Mouse (Mus musculus): ENCODE measurements around the gene Fam120a.

Gene Fam120a

DNA sequence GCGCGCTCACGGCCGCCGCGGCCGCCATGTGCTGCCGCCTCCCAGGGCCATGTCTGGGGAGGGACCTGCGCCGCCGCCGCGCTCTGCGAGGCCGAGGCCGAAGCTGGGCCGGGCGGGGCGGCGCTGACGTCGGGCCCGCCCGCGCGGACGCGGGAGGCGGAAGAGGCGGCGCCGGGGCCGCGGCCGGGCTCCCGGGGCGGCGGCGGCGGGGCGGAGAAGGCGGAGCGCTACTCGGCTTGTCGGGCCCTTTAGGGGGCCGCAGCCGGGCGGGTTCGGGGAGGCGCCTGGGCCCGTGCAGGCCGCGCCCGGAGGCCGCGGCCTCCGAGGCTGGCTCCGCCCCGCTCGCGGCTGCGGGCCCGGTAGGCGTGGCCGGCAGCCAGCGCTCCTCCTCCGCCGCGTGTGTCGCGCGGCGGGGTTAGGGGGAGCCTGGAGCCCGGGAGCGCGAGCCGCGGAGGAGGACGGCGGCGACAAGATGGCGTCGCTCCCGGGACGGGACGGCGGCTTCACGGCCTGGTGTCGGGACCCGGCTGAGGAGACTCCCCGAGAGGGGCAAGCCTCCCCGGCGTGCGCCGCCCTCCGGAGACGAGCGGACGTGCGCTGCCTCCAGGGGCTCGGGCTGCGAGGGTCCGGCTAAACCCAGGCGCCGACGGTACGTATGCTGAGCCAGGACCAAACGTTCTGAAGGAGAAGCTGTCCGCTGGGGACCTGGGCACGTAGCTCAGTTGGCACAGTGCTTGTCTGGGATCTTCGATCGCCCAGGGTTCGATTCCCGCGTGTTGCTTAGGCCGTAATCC, at the start of gene Fam120a:
Fam120a (minus strand) TSS at position 62 of the 794 bp plus-strand sequence.
- peak; percentile 67 to 77 for DNase-seq (ENCODE audit: low spot score in 2 of 2)

DNA sequence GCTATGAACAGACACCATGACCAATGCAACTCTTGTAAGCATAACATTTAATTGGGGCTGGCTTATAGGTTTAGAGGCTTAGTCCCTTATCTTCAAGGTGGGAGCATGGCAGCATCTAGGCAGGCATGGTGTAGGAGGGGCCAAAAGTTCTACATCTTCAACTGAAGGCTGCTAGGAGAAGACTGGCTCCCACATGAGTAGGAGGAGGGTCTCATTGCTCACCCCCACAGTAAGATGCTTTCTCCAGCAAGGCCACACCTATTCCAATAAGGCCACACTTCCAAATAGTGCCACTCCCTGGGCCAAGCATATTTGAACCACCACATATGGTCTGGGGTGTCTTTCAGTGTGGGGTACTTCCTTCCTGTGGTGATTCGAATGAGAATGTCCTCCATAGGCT, 49.6 kb upstream of the Fam120a start:
- no peak for DNase-seq (ENCODE audit: low spot score in 2 of 2)

DNA sequence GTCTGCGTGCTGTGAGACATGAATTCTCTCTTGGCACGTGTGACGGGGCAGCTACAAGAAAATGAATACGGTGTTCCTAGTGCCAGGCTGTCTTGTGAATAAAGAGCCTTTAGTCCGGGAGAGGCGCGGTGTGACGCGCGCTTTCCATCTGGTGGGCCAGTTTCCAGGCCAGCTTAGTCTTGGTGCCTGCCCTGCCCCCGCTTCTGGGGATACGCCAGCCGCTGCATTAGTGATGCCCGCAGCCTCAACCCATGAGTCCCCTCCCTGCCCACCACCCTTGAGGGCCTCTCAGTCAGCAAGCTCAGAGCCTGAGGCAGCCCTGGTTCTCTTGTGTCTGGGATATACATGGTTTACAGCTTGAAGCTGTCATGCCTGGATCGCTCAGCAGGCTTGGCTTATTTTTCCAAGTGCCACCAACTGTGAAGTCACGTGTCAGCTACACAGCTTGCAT, 48.5 kb upstream of the Fam120a start:
- peak; percentile 80 to 93 for DNase-seq (ENCODE audit: low spot score in 2 of 2)

DNA sequence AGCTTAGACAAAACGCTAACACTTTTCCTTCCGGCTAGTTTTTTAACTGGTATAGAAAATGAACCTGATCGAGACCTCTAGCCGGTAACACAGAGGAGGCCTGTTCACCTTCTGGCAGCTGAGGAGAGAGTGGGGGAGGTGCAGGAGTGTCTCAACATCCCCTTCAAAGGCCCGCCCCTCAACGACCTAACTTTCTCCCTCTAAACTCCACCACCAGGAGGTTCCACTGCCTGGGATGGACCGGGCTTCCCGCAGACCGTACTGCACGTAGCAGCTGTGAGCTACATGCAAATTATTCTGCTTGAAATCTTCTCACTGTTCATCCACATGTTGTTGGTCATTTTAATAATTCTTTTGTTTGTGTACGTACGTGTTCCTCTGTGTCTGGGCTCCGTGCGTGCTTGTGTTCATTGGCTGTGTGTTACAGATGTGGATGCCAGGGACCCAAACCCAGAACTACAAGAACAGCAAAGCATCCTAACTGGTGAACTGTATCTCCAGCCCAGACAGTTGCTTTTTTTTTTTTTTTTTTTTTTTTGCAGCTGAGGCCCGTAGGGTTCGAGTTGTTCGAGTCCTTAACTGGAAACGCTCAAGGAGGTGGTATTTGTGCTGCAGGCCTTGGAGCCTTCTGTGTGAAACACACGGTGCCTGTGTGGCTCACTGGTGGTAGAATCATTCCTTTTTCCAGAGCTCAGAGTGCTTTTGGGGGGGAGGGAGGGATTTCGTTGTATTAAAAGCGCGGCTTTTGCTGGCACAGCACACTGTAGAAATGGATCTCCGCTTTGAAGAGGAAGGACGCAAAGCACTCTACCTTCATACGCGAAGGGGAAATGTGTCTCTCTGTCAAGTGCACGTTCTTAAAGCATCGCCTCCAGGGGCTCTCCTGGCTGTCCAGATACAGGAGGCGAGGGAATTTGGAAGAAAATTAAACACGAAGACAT, 47.8 kb upstream of the Fam120a start:
- no peak for DNase-seq (ENCODE audit: low spot score in 2 of 2)

DNA sequence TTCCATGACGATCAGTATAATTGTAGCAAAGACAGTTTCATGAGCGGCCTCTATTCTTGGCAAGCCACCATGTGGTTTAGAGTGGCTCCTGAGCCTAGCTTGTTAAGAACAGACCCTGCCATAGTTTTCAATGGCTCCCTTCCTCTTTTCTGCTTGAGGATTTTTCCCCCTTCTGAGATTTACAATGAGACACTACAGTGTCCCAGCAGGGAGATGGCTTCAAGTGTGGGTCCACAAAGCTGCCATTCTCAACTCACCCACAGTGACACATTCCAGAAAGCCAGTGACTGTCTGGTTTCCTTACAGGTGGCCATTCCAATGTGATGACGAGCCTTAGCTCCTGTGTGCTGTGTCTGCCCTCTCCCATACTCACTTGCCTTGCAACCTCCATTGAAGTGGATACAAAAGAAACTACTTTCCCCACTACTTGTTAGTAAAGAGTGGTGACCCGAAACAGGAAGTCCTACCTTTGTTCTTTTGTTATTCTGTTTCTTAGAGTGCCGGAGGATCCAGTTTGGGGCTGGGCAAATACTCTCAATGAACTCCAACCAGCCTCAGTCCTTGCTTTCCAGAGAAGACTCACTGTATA, 45.5 kb upstream of the Fam120a start:
- DNase-seq (ENCODE audit: low spot score in 2 of 2): no peak

DNA sequence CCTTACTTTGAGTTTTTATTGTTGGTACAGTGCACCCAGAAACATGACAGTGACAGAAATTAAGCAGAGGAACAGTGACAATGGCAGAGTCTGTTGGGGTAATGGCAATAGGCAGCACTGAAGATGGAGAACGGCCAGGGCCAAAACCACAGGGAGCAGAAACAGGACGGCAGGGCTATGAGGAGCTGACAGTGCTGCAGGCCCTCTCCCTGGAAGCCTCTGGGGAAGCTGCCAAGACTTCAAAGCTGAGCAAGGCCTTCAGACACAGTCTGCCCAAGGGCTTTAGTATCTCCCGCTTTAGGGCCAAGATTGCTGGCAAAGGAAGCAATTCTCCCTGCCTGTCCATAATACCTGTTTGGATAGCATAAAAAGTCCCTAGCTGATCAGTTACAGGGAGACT, 33.9 kb upstream of the Fam120a start:
- peak in 1 of 2 experiments; percentile 32 for DNase-seq (ENCODE audit: low spot score in 2 of 2)

DNA sequence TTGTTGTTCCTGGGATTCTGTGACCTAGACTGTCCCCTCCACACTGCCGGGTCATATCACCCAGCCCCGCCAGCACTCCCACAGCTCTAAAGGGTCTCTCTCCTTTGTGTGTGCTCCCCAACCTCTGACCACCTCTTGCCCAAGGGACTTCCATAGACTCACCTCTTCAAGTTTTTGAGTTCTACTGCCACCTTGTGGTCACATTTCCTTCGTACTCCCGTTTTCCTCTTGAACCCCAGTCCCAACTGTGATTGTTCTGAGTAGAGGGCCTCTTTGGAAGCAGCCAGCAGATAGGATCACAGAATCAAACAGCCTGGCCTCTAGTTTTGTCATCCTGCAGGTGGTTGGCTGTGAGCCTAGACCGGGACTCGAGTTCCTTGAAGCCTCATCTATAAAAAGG, 30.8 kb upstream of the Fam120a start:
- peak in 1 of 2 experiments; percentile 80 for DNase-seq (ENCODE audit: low spot score in 2 of 2)

DNA sequence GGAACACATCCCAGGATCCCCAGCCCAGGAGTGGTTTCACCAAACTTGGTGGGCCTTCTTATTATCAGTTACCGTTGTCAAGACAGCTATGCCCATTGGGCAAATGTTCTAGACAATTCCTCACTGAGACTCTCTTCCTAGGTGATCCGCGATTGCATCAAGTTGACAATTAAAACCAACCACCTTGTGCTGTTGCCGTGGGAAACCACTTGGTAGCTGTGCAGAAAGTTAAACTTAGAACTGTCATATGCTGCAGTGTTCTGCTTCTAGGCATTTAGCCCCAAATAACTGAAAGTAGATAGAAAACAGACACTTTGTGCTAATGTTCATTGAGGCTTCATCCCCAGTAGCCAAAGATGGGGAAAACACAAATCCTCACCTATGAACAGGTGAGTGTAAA, 28.9 kb upstream of the Fam120a start:
- peak in 1 of 2 experiments; percentile 22 for DNase-seq (ENCODE audit: low spot score in 2 of 2)

DNA sequence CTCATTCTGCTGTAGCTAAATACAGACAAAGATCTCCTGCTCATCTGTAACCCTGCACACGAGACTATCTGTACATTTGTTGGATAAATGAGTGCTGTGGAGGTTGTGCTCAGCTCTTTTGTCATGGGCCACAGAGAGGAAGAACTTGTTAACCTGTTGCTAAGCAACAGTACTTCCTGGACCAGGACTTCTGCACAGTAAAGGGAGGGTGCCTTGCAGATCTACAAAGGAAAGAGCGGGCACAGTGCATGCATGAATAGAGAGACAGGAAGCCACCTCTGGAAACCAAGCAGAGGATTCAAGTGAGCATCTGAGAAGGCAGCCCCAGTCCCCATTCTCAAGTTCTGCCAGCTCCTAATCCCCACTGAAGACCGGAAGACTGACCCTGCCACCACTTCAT, 27.1 kb upstream of the Fam120a start:
- no peak for DNase-seq (ENCODE audit: low spot score in 2 of 2)

DNA sequence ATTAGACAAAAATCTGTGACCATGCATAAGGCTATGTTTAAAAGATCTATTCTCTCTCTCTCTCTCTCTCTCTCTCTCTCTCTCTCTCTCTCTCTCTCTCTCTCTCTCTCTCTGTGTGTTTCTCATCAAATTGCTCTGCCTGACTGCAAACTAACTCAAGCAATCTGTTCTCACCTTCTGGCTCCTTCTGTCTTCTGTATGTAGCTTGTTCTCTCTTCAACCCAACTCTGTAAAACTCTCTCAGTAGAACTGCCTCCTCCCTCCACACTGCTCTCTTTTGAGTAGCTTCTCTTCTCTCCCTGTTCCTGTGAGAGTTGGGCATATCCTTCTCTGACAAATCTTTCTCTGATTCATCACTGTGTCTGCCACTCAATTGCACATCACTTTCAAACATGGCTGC, 25.1 kb upstream of the Fam120a start:
- no peak for DNase-seq (ENCODE audit: low spot score in 2 of 2)

DNA sequence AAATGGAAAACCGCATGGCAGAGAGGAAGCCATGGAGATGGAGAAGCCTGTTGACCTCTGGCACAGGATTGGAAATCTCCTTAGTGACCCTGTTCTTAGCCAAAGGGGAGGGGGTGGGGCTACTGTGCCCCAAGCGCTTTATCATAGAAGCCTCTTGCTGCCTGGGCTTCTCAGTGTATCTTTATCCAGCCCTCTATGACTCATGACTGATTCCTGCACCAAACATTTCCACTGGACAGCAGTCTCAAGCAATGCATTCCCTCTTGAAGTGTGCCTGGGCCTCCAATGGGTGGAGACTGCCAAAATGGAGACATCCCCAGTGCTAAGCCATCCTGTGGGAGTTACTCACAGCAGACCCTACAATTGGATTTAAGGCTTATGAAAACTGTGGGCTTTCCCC, 22.3 kb upstream of the Fam120a start:
- DNase-seq (ENCODE audit: low spot score in 2 of 2): no peak

DNA sequence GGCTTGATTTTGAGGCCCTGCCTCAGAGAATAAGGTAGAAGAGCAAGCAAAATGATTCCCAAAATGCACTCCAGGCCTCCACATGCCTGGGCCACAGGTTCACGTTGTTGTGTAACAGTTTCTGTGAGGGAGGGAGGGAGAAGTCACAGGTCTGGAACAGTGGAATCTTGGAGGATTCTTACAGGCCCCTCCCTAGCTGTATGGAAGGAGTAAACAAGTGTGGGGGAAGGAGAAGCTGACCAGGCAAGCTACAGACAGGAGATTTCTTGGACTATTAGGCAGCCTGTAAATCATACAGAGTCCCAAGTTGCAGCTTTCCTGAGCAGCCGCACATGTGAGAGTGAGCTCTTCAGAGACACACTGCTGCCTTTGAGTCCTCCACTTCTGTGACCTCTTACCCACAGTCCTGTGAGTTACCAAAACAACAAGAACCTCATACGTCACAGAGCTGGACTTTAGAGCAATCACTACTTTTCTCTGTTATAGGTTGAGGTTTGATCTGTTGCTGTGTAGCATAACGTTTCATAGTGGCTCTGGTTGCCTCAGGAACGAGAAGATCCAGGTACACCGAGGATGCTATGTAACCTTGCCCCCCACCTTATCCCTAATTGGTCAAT, 14.8 kb upstream of the Fam120a start:
- no peak for DNase-seq (ENCODE audit: low spot score in 2 of 2)

DNA sequence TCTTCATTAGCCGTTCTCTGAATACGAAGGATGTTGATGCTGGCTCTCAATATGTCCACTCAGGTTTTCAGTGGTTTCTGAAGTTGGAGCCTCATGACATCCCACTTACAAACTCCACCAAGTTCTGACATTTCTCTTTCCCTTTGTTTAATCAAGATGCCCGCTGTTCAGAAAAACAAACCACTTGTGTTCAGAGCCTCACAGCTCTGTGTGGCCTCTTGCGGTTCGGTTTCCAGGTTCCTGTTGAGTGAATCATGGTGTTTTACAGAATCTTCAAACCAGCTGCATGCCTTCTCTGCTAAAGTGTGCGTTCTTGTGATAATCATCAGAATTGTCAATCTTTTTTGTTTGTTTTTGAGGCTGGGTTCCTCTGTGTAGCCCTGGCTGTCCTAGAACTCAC, 11.3 kb upstream of the Fam120a start:
- no peak for DNase-seq (ENCODE audit: low spot score in 2 of 2)

DNA sequence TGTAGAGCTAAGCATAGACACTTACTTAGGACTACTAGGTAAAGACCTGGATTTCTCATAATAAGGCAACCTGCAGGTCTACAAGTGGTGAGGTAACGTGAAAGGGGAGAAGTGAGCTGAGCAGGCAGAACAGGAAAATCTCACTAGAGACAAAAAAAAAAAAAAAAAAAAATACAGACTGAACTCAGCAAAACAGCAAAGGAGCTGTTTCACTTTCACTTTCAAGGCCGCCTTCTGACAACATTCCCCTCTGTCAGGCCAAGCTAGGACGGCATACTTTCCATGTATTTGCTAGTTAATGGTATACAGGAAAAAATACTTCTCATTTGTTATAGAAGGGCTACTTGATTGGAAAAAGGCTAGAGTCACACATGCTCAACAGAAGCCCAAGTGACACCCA, 10.0 kb upstream of the Fam120a start:
- no peak for DNase-seq (ENCODE audit: low spot score in 2 of 2)

DNA sequence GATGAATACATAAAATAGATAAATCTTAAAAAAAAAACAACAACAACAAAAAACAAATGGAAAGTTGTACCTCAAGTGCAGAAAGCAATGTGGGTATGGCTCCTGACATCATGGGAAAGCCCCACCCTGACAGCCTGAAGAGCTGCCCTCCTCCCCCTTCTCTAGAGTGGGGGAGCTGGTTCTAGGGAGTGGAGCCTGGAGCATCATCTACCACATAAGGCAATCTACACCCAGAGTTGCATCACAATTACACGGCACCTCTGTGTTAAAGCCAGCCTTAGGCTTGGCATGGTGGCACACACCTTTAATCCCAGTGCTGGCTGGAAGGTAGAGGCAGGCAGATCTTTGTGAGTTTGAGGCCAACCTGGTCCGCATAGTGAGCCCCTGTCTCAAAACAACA, 6.9 kb upstream of the Fam120a start:
- no peak for DNase-seq (ENCODE audit: low spot score in 2 of 2)

DNA sequence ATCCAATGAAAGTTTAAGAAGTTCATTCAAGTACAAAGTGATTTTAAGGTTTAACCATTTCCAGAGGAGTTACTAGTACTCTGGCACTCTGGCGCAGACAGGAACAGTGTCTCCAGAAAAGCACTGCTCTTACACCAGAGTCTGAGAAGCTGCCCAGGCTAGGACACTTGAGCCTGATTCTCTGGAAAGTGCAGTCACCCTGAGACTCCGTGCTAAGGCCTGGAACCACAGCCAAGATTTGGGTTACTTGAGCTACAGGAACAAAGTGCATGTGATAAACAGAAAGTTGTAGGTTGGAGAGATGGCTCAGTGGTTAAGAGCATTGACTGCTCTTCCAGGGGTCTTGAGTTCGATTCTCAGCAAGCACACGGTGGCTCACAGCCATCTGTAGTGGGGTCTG, 6.4 kb upstream of the Fam120a start:
- no peak for DNase-seq (ENCODE audit: low spot score in 2 of 2)

DNA sequence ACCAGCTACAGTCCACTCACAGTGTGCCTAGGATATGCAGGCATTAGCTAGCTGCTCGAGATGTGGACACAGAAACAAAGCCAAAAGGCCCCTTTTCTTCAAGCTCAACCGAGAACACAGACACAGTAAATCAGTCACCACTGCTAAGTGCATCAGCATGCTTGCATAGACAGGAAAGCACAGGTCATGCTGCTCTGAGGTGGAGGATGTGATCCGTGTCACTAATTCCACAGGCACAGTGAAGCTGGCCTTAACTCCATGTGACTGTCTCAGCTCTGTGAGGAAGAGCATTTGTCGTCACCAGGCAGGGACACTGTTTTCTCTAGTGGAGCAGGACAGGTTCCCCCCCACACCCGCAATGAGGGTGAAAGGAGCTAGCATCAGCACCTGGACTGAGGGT, 5.4 kb upstream of the Fam120a start:
- no peak for DNase-seq (ENCODE audit: low spot score in 2 of 2)

DNA sequence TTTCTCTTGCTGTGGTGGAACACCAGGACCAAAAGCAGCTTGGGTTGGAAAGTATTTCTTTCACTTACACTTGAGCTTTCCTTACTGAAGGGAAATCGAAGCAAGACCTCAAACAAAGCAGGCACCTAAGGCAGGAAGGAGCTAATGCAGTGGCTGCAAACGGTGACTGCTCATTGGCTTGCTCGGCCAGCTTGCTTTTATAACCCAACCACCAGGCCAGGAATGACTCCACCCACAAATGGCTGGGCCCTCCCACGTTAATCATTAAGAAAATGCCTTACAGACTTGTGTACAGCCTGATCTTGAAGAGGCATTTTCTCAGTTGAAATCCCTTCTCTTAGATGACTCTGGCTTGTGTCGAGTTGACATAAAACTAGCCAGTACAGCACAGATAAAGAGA, 3.2 kb upstream of the Fam120a start:
- DNase-seq (ENCODE audit: low spot score in 2 of 2): no peak

DNA sequence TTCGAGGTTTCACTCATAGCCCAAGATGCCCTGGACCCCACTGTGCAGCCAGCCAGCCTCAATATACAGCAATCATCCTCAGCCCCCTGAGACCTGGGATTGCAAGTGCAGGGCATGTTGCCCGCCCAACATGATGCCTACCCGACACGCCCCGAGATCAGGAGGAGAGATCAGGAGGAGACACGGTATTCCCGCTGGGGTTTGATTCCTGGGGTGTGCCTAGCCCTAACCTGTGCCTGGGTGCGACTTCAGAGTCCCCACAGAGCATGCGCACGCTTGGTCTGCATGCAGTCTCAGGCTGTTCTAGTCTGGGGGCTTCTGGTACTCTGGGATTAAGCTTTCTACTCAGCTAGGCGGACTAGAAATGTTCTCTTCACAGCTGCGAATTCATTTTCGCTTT, 2.7 kb upstream of the Fam120a start:
- no peak for DNase-seq (ENCODE audit: low spot score in 2 of 2)

DNA sequence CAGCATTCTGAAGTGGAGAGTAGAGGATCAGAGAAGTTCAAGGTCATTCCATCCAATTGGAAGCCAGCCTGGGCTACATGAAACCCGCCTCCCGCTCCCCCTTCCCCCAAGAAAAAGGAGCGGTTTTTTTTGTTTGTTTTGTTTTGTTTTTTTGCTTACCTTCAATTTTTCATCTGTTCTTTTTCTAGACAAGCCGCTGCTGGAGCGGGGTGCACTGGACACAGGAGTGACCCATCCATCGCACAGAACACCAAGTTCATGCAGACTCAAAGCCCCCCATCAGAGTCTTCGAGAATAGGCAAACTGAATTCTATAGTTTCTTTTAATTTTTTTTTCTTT, 902 bp upstream of the Fam120a start:
- no peak for DNase-seq (ENCODE audit: low spot score in 2 of 2)

DNA sequence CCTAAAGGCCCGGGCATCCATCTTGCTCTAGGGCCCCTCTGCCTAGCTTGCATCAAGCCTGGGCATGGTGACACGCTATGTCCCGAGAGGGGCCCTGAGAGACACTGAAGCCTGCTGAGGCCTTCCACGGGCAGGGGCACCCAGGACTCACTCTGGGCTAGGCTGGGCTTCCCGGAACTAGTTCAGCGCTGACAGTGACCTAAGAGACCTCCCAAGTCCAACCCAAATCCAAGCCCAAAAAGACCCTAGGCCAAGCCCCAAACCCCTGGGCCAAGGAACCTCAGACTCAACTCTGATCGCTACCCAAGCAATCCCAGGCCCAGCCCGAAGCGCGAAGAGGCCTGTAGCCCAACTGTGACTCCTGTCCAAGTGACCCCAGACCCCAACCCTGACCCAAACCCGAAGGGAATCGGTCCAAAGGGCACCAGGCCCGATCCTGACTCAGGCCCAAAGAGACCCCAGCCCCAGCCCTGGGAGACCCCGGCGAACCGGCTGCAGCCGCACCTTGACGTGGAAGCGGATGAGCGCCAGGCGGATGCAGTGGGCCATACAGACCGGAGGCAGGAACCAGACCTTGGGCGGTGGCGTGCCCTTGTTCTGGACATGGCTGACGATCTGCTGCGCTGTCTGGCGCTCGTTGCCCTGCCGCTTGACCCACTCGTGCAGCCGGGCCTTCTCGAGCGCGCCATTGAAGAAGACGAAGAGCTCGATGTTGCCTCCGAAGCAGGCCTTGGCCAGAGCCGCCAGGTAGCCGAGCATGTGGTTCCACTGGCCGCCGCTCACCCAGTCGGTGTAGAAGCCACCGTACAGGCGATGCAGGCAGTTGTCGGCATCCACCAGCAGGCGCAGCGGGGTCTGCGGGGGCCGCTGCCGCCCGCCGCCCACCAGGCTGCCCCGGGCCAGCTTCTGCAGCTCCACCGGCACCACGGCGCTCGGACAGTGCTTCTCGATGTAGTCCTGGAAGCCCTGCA, 681 bp downstream of the Fam120a start:
- DNase-seq (ENCODE audit: low spot score in 2 of 2): peak in 1 of 2 experiments; percentile 46

Measured in left cerebral cortex, adult 9 months (tissue).